Mouse (Mus musculus): ENCODE results near the gene Phkg2. TPM values are rescaled to one million over a fixed set of nuclear protein-coding genes. Genes with fewer than 3 reads are reported as not detected.

Gene Phkg2
- 40.7 and 43.4 TPM in 2 replicates for polyA plus RNA-seq (2016; fragmentation: Nextera tagmentation; extraction: Ambion mirVana)

DNA sequence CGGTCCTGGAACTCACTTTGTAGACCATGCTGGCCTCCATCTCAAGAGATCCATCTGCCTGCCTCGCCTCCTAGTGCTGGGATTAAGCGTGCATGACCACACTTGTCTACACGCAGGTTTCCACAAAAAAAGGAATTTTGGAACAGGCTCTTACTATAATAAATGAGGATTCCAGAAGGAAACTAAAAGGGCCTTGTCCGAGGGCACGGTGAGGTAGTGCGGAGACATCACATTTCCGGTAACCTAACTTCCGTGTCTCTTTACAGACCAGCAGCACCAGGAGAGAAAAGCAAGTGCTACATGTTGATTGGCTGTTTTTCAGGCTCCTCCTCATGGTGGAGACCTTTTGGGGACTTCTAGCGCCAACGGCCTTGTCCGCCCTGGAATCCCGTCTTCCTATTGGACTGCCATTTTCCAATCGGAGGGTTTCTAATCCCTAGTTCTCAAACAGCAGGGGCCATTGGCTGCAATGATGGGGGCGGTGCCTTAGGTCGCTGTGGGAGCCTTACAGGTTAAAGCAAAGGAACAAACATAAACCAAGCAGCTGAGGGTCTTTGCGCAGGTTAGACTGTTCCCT lies at the start of gene Phkg2:
TSS of gene Phkg2 (plus strand) at position 446 of the 577 bp plus-strand sequence.
- Histone ChIP-seq H3K4me1 (peaks cover 27% of the 10 kb centered on the region), H3K27me3 (replicated peaks; ENCODE audit: low read depth, poor library complexity, severe bottlenecking) (no peaks in the 10 kb centered on the region), H3K36me3 (replicated peaks) (peaks cover 39% of the 10 kb centered on the region), H3K4me3 (peak within 1 kb of the TSS; percentile 93), H3K27ac (replicated peaks) (peak within 1 kb of the TSS; percentile 92), H3K9me3 (no peaks in the 10 kb centered on the region)
- peak; percentile 92 for DNase-seq (ENCODE audit: low spot score)
- WGBS = under 1% methylated on average over 17 of the region's 17 CpGs

DNA sequence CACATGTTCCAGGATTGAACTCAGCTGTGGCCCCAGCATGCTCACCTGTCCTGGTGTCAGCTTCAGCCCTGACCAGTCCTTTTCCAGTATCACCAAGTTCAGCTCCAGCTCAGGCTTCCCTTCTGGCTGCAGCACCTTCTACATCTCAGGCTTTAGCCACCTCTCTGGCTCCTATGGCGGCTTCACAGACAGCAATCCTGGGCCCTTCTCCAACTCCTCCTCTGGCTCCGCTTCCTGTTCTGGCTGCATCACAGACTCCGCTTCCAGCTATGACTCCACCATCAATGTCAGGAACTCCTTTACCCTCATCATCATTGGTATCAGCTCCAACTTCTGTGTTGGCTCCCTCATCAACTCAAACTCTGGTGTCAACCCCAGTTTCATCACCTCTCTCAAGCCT lies 31.5 kb upstream of the Phkg2 start:
- Histone ChIP-seq H3K27me3 (replicated peaks; ENCODE audit: low read depth, poor library complexity, severe bottlenecking) (no peaks in the 10 kb centered on the region), H3K4me3 (no peak overlapping the region), H3K4me1 (no peaks in the 10 kb centered on the region), H3K27ac (replicated peaks) (no peak overlapping the region), H3K9me3 (no peaks in the 10 kb centered on the region), H3K36me3 (replicated peaks) (peaks cover 100% of the 10 kb centered on the region)
- no peak for DNase-seq (ENCODE audit: low spot score)
- 95% methylated on average over 3 of the region's 3 CpGs for WGBS

DNA sequence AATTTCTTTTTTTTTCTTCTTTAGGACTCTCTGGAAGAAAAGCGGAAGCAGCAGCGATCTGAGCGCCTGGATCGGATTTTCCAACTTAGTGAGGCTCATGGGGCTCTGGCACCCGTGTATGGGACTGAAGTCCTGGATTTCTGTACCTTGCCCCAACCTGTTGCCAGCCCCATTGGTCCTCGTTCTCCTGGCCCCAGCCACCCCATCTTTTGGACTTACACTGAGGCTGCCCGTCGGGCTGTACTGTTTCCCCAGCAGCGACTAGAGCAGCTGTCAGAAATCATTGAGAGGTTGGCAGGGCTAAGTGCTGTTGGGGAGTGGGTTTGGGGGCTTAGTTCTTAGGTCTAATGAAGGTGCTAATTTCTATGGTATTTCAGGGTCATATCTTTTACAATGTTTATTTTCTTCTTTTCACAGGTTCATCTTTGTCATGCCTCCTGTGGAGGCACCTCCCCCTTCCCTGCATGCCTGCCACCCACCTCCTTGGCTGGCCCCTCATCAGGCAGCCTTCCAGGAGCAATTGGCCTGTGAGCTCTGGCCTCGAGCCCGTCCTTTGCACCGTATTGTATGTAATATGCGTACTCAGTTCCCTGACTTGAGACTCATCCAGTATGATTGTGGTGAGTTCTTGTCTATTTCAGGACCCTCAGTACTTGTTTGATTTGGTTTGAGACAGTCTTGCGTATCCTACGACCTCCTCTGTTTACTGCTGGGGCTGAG lies 23.9 kb upstream of the Phkg2 start:
- Histone ChIP-seq H3K27ac (replicated peaks) (no peak overlapping the region), H3K27me3 (replicated peaks; ENCODE audit: low read depth, poor library complexity, severe bottlenecking) (no peaks in the 10 kb centered on the region), H3K9me3 (no peaks in the 10 kb centered on the region), H3K36me3 (replicated peaks) (peaks cover 98% of the 10 kb centered on the region), H3K4me3 (no peak overlapping the region), H3K4me1 (no peaks in the 10 kb centered on the region)
- DNase-seq (ENCODE audit: low spot score) = no peak
- 92% methylated on average over 15 of the region's 15 CpGs for WGBS

DNA sequence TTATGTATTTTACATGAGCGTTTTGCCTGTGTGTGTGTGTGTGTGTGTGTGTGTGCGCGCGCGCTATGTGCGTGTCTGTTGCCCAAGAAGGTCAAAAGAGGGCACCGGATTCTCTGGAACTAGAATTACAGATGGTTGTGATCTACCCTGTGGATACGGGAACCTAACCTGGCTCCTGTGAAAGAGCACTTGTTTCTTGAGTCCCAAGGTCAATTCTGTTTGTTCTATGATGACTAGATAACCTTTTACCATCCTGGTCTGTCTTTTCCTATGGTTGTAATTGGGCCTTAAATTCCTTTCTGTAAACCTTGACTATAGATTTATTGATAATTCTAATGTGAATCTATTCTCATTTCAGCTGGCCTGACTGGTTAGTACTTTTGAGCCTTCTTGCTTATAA lies 21.6 kb upstream of the Phkg2 start:
- H3K4me1 ChIP-seq = no peaks in the 10 kb centered on the region
- no peak overlapping the region for H3K27ac ChIP-seq (replicated peaks)
- peaks cover 98% of the 10 kb centered on the region for H3K36me3 ChIP-seq (replicated peaks)
- H3K9me3 ChIP-seq = no peaks in the 10 kb centered on the region
- DNase-seq (ENCODE audit: low spot score) = no peak
- 94% methylated on average over 8 of the region's 8 CpGs for WGBS
- no peaks in the 10 kb centered on the region for H3K27me3 ChIP-seq (replicated peaks; ENCODE audit: low read depth, poor library complexity, severe bottlenecking)
- no peak overlapping the region for H3K4me3 ChIP-seq

DNA sequence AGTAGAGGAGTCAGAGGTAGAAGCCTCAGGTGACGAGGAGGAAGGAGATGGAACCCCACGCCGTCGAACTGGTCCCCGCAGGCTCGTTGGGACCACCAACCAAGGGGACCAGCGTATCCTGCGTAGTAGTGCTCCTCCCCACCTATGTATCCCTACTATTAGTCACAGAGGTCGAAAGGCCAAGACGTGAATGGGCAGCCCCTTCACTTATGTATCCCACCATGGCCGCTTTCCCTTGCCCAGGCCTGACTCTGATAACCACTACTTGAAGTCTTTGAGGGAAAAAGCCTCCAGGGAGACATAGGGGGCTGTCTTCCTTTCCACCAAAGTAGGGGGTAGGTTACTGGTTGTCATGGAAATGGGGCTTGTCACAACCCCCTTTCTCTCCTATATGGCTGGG lies 12.6 kb upstream of the Phkg2 start:
- Histone ChIP-seq H3K4me1 (no peaks in the 10 kb centered on the region), H3K27me3 (replicated peaks; ENCODE audit: low read depth, poor library complexity, severe bottlenecking) (no peaks in the 10 kb centered on the region), H3K27ac (replicated peaks) (no peak overlapping the region), H3K9me3 (no peaks in the 10 kb centered on the region), H3K4me3 (no peak overlapping the region), H3K36me3 (replicated peaks) (peaks cover 94% of the 10 kb centered on the region)
- DNase-seq (ENCODE audit: low spot score) = no peak
- WGBS = 90% methylated on average over 11 of the region's 11 CpGs

DNA sequence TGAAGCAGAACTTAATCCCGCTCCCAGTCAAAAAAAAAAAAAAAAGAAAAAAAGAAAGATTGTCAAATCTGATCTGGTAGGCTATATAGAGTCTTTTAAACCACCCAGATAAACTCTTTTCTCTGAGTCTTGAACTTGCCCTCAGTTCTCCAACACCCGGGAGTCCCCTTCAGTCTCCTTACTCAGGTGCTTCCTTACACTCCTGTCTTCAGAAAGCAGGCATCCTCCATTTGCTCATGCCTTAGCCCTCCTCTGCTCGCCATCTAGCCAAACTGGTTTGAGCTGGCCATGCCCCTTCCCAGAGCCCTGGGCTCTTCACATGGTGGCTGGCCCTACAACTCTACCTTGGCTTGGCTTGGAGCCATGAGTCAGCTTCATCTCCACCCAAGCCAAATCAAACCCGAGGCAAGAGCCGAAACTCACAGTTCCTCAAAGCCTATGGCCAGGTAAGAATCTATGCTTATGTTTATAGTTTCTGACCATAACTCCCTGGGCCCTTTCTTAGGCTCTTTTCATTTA lies 11.7 kb upstream of the Phkg2 start, which contains the start of gene Tmem265:
TSS of gene Tmem265 (plus strand) at position 51 of the 519 bp plus-strand sequence.
- Histone ChIP-seq H3K9me3 (no peaks in the 10 kb centered on the region), H3K4me3 (no peak within 1 kb of the TSS), H3K27ac (replicated peaks) (no peak within 1 kb of the TSS), H3K4me1 (no peaks in the 10 kb centered on the region), H3K27me3 (replicated peaks; ENCODE audit: low read depth, poor library complexity, severe bottlenecking) (no peaks in the 10 kb centered on the region), H3K36me3 (replicated peaks) (peaks cover 92% of the 10 kb centered on the region)
- no peak for DNase-seq (ENCODE audit: low spot score)
- 94% methylated on average over 5 of the region's 5 CpGs for WGBS

DNA sequence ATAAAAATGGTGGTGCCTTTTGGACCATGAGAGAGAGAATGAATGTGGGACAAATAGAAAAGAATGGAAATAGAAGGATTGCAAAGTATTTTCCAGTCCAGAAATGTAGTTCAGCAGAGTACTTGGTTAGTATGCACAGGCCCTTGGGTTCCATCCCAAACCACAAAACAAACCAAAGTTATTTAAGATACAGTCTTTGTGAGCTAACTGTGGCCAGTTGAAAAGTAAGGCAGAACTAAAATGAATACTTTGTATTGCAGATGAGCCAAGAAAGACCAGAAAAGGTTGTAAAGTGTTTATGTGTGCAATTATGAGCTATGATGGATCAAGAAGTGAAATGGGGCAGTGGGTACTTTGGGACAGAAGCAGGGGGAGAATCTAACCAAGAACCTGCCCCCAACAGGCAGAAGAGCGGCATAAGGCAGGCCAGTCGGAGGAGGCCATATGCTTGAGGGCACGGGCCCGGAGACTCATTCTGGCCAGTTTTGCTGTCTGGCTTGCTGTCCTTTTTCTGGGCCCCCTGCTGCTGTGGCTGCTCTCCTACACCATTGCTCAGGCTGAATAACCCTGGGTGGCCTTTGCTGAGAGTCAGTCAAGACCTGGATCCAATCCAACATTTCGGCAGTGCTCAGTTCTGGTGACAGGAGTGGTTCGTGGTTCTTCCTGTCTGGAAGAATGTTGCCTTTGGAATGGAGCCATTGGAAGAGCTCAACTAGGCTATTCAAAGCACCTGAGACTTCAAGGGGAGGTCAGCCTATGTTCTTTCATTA lies 8.6 kb upstream of the Phkg2 start:
- H3K9me3 ChIP-seq = no peaks in the 10 kb centered on the region
- H3K27me3 ChIP-seq (replicated peaks; ENCODE audit: low read depth, poor library complexity, severe bottlenecking) = no peaks in the 10 kb centered on the region
- no peak overlapping the region for H3K4me3 ChIP-seq
- H3K4me1 ChIP-seq = no peaks in the 10 kb centered on the region
- H3K36me3 ChIP-seq (replicated peaks) = peaks cover 86% of the 10 kb centered on the region
- H3K27ac ChIP-seq (replicated peaks) = no peak overlapping the region
- DNase-seq (ENCODE audit: low spot score) = no peak
- 91% methylated on average over 6 of the region's 6 CpGs for WGBS

DNA sequence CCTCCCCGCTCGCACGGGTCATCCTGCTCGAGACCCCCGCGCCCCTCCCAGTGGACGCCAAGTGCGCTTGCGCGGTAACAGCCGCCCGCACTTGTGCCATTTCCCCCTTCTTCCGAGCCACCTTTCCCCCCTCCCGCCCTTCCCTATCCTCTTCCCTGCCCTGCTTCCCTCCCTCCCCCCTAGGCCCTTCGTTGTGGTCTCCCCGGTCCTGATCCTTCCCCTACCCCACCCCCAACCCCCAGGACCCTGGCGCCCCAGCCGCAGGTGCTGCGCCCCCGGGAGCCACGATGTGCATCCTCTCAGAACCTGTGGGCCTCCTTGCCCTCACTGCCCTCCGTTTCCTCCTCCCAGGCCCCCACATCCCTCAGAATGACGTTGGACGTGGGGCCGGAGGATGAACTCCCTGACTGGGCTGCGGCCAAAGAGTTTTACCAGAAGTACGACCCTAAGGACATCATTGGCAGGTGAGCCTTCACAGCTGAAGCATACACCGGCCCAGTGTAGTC lies 416 bp downstream of the Phkg2 start:
- Histone ChIP-seq H3K4me1 (peaks cover 27% of the 10 kb centered on the region), H3K36me3 (replicated peaks) (peaks cover 42% of the 10 kb centered on the region), H3K4me3 (peak overlapping the region; percentile 93), H3K9me3 (no peaks in the 10 kb centered on the region), H3K27me3 (replicated peaks; ENCODE audit: low read depth, poor library complexity, severe bottlenecking) (no peaks in the 10 kb centered on the region), H3K27ac (replicated peaks) (peak overlapping the region; percentile 92)
- WGBS = 2% methylated on average over 28 of the region's 28 CpGs
- DNase-seq (ENCODE audit: low spot score) = no peak

DNA sequence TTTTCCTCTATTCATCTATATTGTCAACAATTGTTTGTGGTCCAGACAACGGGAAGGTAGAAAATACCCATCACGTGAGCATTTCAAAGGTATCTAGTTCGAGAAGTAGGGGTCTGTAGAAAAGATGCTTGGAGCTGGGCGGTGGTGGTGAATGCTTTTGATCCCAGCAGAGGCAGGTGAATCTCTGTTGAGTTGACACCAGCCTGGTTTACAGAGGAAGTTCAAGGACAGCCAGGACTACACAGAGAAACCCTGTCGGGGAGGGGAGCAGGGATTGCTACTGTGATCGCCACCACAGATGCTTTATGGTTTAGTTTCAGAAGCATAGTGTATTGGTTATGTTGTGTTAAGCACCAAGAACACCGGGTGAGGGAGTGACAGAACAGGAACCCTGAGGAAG lies 975 bp downstream of the Phkg2 start:
- WGBS = 29% methylated on average over 7 of the region's 7 CpGs
- peak overlapping the region; percentile 93 for H3K4me3 ChIP-seq
- no peaks in the 10 kb centered on the region for H3K27me3 ChIP-seq (replicated peaks; ENCODE audit: low read depth, poor library complexity, severe bottlenecking)
- DNase-seq (ENCODE audit: low spot score) = no peak
- H3K27ac ChIP-seq (replicated peaks) = peak overlapping the region; percentile 92
- peaks cover 41% of the 10 kb centered on the region for H3K36me3 ChIP-seq (replicated peaks)
- H3K9me3 ChIP-seq = no peaks in the 10 kb centered on the region
- H3K4me1 ChIP-seq = peaks cover 27% of the 10 kb centered on the region

DNA sequence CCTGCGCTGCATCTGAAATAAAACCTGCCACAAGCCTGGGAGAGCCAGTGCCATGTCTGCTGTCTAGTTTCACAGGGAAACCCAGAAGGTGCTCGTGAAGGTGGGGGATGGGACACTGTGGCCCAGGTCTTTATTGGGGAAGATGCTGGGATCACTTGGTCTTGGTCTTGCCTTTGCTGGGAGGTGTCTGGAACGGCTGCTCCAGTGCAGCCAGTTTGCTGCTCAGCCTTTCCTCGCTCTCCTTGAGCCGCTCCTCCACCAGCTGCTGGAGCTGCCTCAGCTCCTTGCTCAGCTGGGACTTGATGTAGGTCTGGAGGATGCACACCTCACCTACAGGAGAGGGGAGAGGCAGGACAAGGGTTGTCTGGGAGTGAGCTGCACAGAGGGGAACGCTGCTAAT lies 10.1 kb downstream of the Phkg2 start:
- H3K27ac ChIP-seq (replicated peaks) = no peak overlapping the region
- peaks cover 12% of the 10 kb centered on the region for H3K4me1 ChIP-seq
- no peaks in the 10 kb centered on the region for H3K9me3 ChIP-seq
- no peaks in the 10 kb centered on the region for H3K27me3 ChIP-seq (replicated peaks; ENCODE audit: low read depth, poor library complexity, severe bottlenecking)
- H3K36me3 ChIP-seq (replicated peaks) = peaks cover 75% of the 10 kb centered on the region
- DNase-seq (ENCODE audit: low spot score) = no peak
- peak overlapping the region; percentile 15; the same call in 1 of the 2 replicates for H3K4me3 ChIP-seq
- 95% methylated on average over 6 of the region's 6 CpGs for WGBS

DNA sequence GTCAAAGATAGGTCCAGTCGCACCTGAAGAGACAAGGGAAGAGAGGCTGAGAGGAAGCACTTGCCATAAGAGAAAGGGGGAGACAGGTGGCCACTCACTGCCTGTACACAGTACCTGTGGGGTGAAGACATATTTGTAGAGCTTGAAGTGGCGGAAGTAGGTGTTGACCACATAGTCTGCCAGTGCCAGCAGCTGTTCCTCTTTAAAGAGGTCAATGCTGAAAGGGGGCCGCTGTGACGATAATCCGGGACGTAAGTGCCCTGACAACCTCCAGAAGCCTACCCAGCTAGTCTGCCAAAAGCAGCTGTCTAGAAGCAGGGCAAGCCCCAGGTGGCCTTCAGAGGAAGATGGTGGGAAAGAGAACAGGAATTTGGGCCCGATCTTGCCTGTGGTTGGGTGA lies 11.9 kb downstream of the Phkg2 start:
- no peaks in the 10 kb centered on the region for H3K9me3 ChIP-seq
- no peaks in the 10 kb centered on the region for H3K27me3 ChIP-seq (replicated peaks; ENCODE audit: low read depth, poor library complexity, severe bottlenecking)
- H3K36me3 ChIP-seq (replicated peaks) = peaks cover 66% of the 10 kb centered on the region
- peaks cover 20% of the 10 kb centered on the region for H3K4me1 ChIP-seq
- no peak overlapping the region for H3K4me3 ChIP-seq
- WGBS = 90% methylated on average over 7 of the region's 7 CpGs
- no peak overlapping the region for H3K27ac ChIP-seq (replicated peaks)
- DNase-seq (ENCODE audit: low spot score) = no peak

DNA sequence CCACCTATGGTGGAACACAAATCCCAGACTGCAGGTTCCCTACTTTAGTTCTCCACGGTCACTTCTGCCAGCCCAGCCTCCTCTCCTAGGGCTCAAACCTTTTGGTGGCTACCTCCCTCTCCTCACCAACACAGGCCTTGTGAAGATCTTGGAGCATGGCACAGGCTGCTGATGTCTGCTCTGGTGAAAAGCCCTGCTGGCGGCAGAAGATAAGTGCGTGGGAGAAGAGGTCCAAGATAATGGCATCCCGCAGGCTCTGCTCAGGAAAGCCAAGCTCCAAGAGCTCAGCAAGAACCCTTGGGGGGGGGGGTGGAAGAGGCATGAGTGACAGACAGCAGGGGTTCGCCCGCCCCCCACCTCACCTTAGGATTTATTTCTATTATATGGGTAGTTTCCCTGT lies 13.0 kb downstream of the Phkg2 start:
- Histone ChIP-seq H3K4me3 (no peak overlapping the region), H3K27ac (replicated peaks) (no peak overlapping the region), H3K27me3 (replicated peaks; ENCODE audit: low read depth, poor library complexity, severe bottlenecking) (no peaks in the 10 kb centered on the region), H3K4me1 (peaks cover 20% of the 10 kb centered on the region), H3K9me3 (no peaks in the 10 kb centered on the region), H3K36me3 (replicated peaks) (peaks cover 67% of the 10 kb centered on the region)
- 90% methylated on average over 6 of the region's 6 CpGs for WGBS
- no peak for DNase-seq (ENCODE audit: low spot score)

Data from embryonic facial prominence, embryonic 10.5 days (tissue).